Mouse (Mus musculus): ENCODE results near the gene Mapt. TPM values are rescaled to one million over a fixed set of nuclear protein-coding genes. Genes with fewer than 3 reads are reported as not detected.
"Not testable (repeated sequence)": the region's sequence is repeated elsewhere in the genome, so short reads cannot be mapped to it uniquely, and the experiment has no call there.

The Mapt gene
- polyA plus RNA-seq, 1 experiment from 2014 or later, result 0.85 TPM

GRCm38 (mm10) chr11:104195791-104196190 is 35.4 kb upstream of the Mapt start:
- no peaks in the 10 kb centered on the region for H3K9me3 ChIP-seq (ENCODE audit: control insufficient read depth, low read length)
- no peak overlapping the region for H3K9ac ChIP-seq (ENCODE audit: low read length)
- 11% methylated on average over 9 of the region's 9 CpGs for WGBS
- H3K4me3 ChIP-seq (ENCODE audit: control insufficient read depth in 1 of 2, insufficient read depth in 1 of 2, low read depth in 1 of 2, low read length in 2 of 2), result no peak overlapping the region
- no peak overlapping the region for H3K4me2 ChIP-seq (ENCODE audit: low read length)
- H3K4me1 ChIP-seq (ENCODE audit: control insufficient read depth in 2 of 2, insufficient read depth in 2 of 2, low read length in 2 of 2), result no peaks in the 10 kb centered on the region
- H3K27ac ChIP-seq (replicated peaks in 1 of 2; ENCODE audit: control insufficient read depth in 1 of 2, insufficient read depth in 1 of 2, low read depth in 2 of 2, low read length in 2 of 2), result no peak overlapping the region
- ATAC-seq (ENCODE audit: insufficient number of reproducible peaks, insufficient read depth, low FRiP score, low read depth), result 0 out of 2 replicates have a peak, but pooled peaks have one; percentile 21
- H3K27me3 ChIP-seq (ENCODE audit: control insufficient read depth, insufficient read depth, low read length), result peaks cover 13% of the 10 kb centered on the region
- no peaks in the 10 kb centered on the region for H3K36me3 ChIP-seq (ENCODE audit: control insufficient read depth, insufficient read depth, low read length)

- peaks cover 7% of the 10 kb centered on the region for H3K9me3 ChIP-seq (ENCODE audit: control insufficient read depth, low read length)
- no peak overlapping the region for H3K9ac ChIP-seq (ENCODE audit: low read length)
- H3K36me3 ChIP-seq (ENCODE audit: control insufficient read depth, insufficient read depth, low read length), result no peaks in the 10 kb centered on the region
- peaks cover 13% of the 10 kb centered on the region for H3K27me3 ChIP-seq (ENCODE audit: control insufficient read depth, insufficient read depth, low read length)
- ATAC-seq (ENCODE audit: insufficient number of reproducible peaks, insufficient read depth, low FRiP score, low read depth), result no peak
- no peak overlapping the region for H3K4me2 ChIP-seq (ENCODE audit: low read length)
- WGBS, result 7% methylated on average over 10 of the region's 10 CpGs
- H3K4me3 ChIP-seq (ENCODE audit: control insufficient read depth in 1 of 2, insufficient read depth in 1 of 2, low read depth in 1 of 2, low read length in 2 of 2), result no peak overlapping the region
- no peaks in the 10 kb centered on the region for H3K4me1 ChIP-seq (ENCODE audit: control insufficient read depth in 2 of 2, insufficient read depth in 2 of 2, low read length in 2 of 2)
- no peak overlapping the region for H3K27ac ChIP-seq (replicated peaks in 1 of 2; ENCODE audit: control insufficient read depth in 1 of 2, insufficient read depth in 1 of 2, low read depth in 2 of 2, low read length in 2 of 2)
Observed at GRCm38 (mm10) chr11:104197861-104198260, 33.3 kb upstream of the Mapt start.

- no peaks in the 10 kb centered on the region for H3K36me3 ChIP-seq (ENCODE audit: control insufficient read depth, insufficient read depth, low read length)
- peaks cover 3% of the 10 kb centered on the region; the same call in 1 of the 2 replicates for H3K27me3 ChIP-seq (ENCODE audit: control insufficient read depth, insufficient read depth, low read length)
- H3K4me3 ChIP-seq (ENCODE audit: control insufficient read depth in 1 of 2, insufficient read depth in 1 of 2, low read depth in 1 of 2, low read length in 2 of 2), result no peak overlapping the region
- H3K9ac ChIP-seq (ENCODE audit: low read length), result no peak overlapping the region
- H3K4me1 ChIP-seq (ENCODE audit: control insufficient read depth in 2 of 2, insufficient read depth in 2 of 2, low read length in 2 of 2), result no peaks in the 10 kb centered on the region
- H3K4me2 ChIP-seq (ENCODE audit: low read length), result no peak overlapping the region
- WGBS, result 49% methylated on average over 3 of the region's 3 CpGs
- no peak for ATAC-seq (ENCODE audit: insufficient number of reproducible peaks, insufficient read depth, low FRiP score, low read depth)
- H3K9me3 ChIP-seq (ENCODE audit: control insufficient read depth, low read length), result peaks cover 7% of the 10 kb centered on the region
- no peak overlapping the region for H3K27ac ChIP-seq (replicated peaks in 1 of 2; ENCODE audit: control insufficient read depth in 1 of 2, insufficient read depth in 1 of 2, low read depth in 2 of 2, low read length in 2 of 2)
Observed at GRCm38 (mm10) chr11:104203271-104203670, 27.9 kb upstream of the Mapt start.

DNA sequence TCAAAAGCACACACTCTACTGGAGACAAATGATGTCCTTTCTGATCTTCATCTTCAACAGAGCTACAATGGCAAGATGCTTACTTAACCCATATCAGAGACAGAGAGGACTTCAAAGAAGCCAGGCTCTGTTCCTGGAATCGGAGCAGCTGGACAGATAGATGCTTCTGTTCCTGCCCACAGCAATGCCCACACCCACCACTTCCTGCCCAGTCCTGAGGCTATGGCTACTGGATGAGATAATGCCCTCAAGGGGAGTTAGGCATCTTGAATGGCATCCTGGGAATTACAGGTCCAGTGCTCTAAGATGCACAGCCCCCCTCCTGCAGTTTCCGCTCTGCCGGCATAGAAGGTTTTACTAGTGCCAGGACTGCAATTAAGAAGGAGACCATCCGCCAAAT is 24.6 kb upstream of the Mapt start:
- peaks cover 7% of the 10 kb centered on the region for H3K9me3 ChIP-seq (ENCODE audit: control insufficient read depth, low read length)
- H3K4me3 ChIP-seq (ENCODE audit: control insufficient read depth in 1 of 2, insufficient read depth in 1 of 2, low read depth in 1 of 2, low read length in 2 of 2), result no peak overlapping the region
- H3K9ac ChIP-seq (ENCODE audit: low read length), result no peak overlapping the region
- no peak overlapping the region for H3K4me2 ChIP-seq (ENCODE audit: low read length)
- no peaks in the 10 kb centered on the region for H3K4me1 ChIP-seq (ENCODE audit: control insufficient read depth in 2 of 2, insufficient read depth in 2 of 2, low read length in 2 of 2)
- H3K27me3 ChIP-seq (ENCODE audit: control insufficient read depth, insufficient read depth, low read length), result no peaks in the 10 kb centered on the region
- ATAC-seq (ENCODE audit: insufficient number of reproducible peaks, insufficient read depth, low FRiP score, low read depth), result no peak
- 54% methylated on average over 4 of the region's 4 CpGs for WGBS
- H3K36me3 ChIP-seq (ENCODE audit: control insufficient read depth, insufficient read depth, low read length), result no peaks in the 10 kb centered on the region
- no peak overlapping the region for H3K27ac ChIP-seq (replicated peaks in 1 of 2; ENCODE audit: control insufficient read depth in 1 of 2, insufficient read depth in 1 of 2, low read depth in 2 of 2, low read length in 2 of 2)

GRCm38 (mm10) chr11:104209041-104209440 is 22.1 kb upstream of the Mapt start:
- H3K27me3 ChIP-seq (ENCODE audit: control insufficient read depth, insufficient read depth, low read length), result no peaks in the 10 kb centered on the region
- WGBS, result 57% methylated on average over 3 of the region's 3 CpGs
- H3K9ac ChIP-seq (ENCODE audit: low read length), result no peak overlapping the region
- no peak overlapping the region for H3K27ac ChIP-seq (replicated peaks in 1 of 2; ENCODE audit: control insufficient read depth in 1 of 2, insufficient read depth in 1 of 2, low read depth in 2 of 2, low read length in 2 of 2)
- no peaks in the 10 kb centered on the region for H3K36me3 ChIP-seq (ENCODE audit: control insufficient read depth, insufficient read depth, low read length)
- ATAC-seq (ENCODE audit: insufficient number of reproducible peaks, insufficient read depth, low FRiP score, low read depth), result no peak
- H3K4me2 ChIP-seq (ENCODE audit: low read length), result no peak overlapping the region
- H3K4me1 ChIP-seq (ENCODE audit: control insufficient read depth in 2 of 2, insufficient read depth in 2 of 2, low read length in 2 of 2), result no peaks in the 10 kb centered on the region
- H3K9me3 ChIP-seq (ENCODE audit: control insufficient read depth, low read length), result no peaks in the 10 kb centered on the region
- no peak overlapping the region for H3K4me3 ChIP-seq (ENCODE audit: control insufficient read depth in 1 of 2, insufficient read depth in 1 of 2, low read depth in 1 of 2, low read length in 2 of 2)

GRCm38 (mm10) chr11:104211251-104211650 is 19.9 kb upstream of the Mapt start:
- no peak for ATAC-seq (ENCODE audit: insufficient number of reproducible peaks, insufficient read depth, low FRiP score, low read depth)
- H3K4me3 ChIP-seq (ENCODE audit: control insufficient read depth in 1 of 2, insufficient read depth in 1 of 2, low read depth in 1 of 2, low read length in 2 of 2), result no peak overlapping the region
- no peaks in the 10 kb centered on the region for H3K36me3 ChIP-seq (ENCODE audit: control insufficient read depth, insufficient read depth, low read length)
- 77% methylated on average over 6 of the region's 6 CpGs for WGBS
- H3K9ac ChIP-seq (ENCODE audit: low read length), result no peak overlapping the region
- H3K27ac ChIP-seq (replicated peaks in 1 of 2; ENCODE audit: control insufficient read depth in 1 of 2, insufficient read depth in 1 of 2, low read depth in 2 of 2, low read length in 2 of 2), result no peak overlapping the region
- no peak overlapping the region for H3K4me2 ChIP-seq (ENCODE audit: low read length)
- no peaks in the 10 kb centered on the region for H3K9me3 ChIP-seq (ENCODE audit: control insufficient read depth, low read length)
- no peaks in the 10 kb centered on the region for H3K4me1 ChIP-seq (ENCODE audit: control insufficient read depth in 2 of 2, insufficient read depth in 2 of 2, low read length in 2 of 2)
- no peaks in the 10 kb centered on the region for H3K27me3 ChIP-seq (ENCODE audit: control insufficient read depth, insufficient read depth, low read length)

DNA sequence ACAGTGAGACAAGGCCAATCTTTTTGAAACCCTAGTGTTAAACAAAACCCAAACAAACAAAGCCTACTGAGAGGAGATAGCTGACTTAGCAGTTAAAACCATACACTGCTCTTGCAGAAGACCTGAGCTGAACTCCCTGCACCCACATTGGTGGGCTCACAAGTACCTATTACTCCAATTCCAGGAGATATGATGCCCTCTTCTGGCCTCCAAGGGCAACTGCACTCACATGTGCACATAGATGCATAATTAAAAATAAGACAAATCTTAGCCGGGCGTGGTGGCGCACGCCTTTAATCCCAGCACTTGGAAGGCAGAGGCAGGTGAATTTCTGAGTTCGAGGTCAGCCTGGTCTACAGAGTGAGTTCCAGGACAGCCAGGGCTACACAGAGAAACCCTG is 17.1 kb upstream of the Mapt start:
- WGBS, result 91% methylated on average over 5 of the region's 5 CpGs

DNA sequence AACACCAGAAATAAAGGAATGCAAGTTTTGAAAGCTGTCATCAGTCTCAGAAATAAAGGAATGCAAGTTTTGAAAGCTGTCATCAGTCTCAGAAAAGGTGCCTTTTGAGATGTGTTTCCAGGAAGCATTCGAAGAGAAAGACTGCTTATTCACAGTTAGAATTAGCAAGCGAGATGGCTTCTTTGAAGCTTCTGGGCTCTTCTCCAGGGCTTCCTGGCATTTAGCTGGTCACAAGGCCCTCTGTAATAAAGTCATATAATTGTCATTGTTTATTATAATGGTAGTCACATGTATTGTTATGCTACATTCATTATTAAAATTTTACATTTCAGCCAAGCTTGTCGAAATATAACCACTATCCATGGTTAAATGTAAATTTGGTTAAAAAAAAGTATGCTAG is 13.1 kb upstream of the Mapt start:
- no peaks in the 10 kb centered on the region for H3K9me3 ChIP-seq (ENCODE audit: control insufficient read depth, low read length)
- H3K4me1 ChIP-seq (ENCODE audit: control insufficient read depth in 2 of 2, insufficient read depth in 2 of 2, low read length in 2 of 2), result no peaks in the 10 kb centered on the region
- 71% methylated on average over 3 of the region's 3 CpGs for WGBS
- H3K9ac ChIP-seq (ENCODE audit: low read length), result no peak overlapping the region
- no peak overlapping the region for H3K4me2 ChIP-seq (ENCODE audit: low read length)
- no peaks in the 10 kb centered on the region for H3K36me3 ChIP-seq (ENCODE audit: control insufficient read depth, insufficient read depth, low read length)
- H3K4me3 ChIP-seq (ENCODE audit: control insufficient read depth in 1 of 2, insufficient read depth in 1 of 2, low read depth in 1 of 2, low read length in 2 of 2), result no peak overlapping the region
- H3K27me3 ChIP-seq (ENCODE audit: control insufficient read depth, insufficient read depth, low read length), result no peaks in the 10 kb centered on the region
- no peak overlapping the region for H3K27ac ChIP-seq (replicated peaks in 1 of 2; ENCODE audit: control insufficient read depth in 1 of 2, insufficient read depth in 1 of 2, low read depth in 2 of 2, low read length in 2 of 2)
- ATAC-seq (ENCODE audit: insufficient number of reproducible peaks, insufficient read depth, low FRiP score, low read depth), result no peak

More for the DNA sequence above, 17.1 kb upstream of the Mapt start:
- H3K4me3 ChIP-seq (ENCODE audit: control insufficient read depth in 1 of 2, insufficient read depth in 1 of 2, low read depth in 1 of 2, low read length in 2 of 2); H3K9ac ChIP-seq (ENCODE audit: low read length); H3K4me2 ChIP-seq (ENCODE audit: low read length); H3K27me3 ChIP-seq (ENCODE audit: control insufficient read depth, insufficient read depth, low read length); H3K27ac ChIP-seq (replicated peaks in 1 of 2; ENCODE audit: control insufficient read depth in 1 of 2, insufficient read depth in 1 of 2, low read depth in 2 of 2, low read length in 2 of 2); H3K9me3 ChIP-seq (ENCODE audit: control insufficient read depth, low read length); ATAC-seq (ENCODE audit: insufficient number of reproducible peaks, insufficient read depth, low FRiP score, low read depth); H3K36me3 ChIP-seq (ENCODE audit: control insufficient read depth, insufficient read depth, low read length); H3K4me1 ChIP-seq (ENCODE audit: control insufficient read depth in 2 of 2, insufficient read depth in 2 of 2, low read length in 2 of 2): not testable (repeated sequence)

All from heart, embryonic 14.5 days (tissue).